Mouse (Mus musculus) G1E (cell line): ENCODE data around the gene Cnn3.

Experiments used
- CTCF ChIP-seq: IDR thresholded peaks from 2 replicates; pipeline ENCODE4 v1.5.1; 2012; ENCODE audit warnings: low read depth, low read length, inconsistent platforms, mixed read lengths
- POLR2AphosphoS5 ChIP-seq: IDR thresholded peaks from 2 replicates; pipeline ENCODE4 v1.6.1; 2012; ENCODE audit warnings: low read depth, low read length, inconsistent platforms; ENCODE audit not compliant: insufficient replicate concordance

- TF ChIP-seq CTCF (no peak), POLR2AphosphoS5 (no peak)
Observed at GRCm38 (mm10) chr3:121441504-121441903, 15.2 kb downstream of the Cnn3 start.
